Mouse (Mus musculus): ENCODE measurements around the gene Cables2. TPM values are rescaled to one million over a fixed set of nuclear protein-coding genes. Genes with fewer than 3 reads are reported as not detected.

Cables2 gene
- 19.8 and 20.8 TPM in 2 replicates for polyA plus RNA-seq (2015; fragmentation: Nextera tagmentation; extraction: Ambion mirVana)

GRCm38 (mm10) chr2:180273394-180274244, at the start of gene Cables2:
TSS of gene Cables2 (minus strand) at chr2:180273496.
- ATAC-seq (ENCODE audit: low FRiP score): peak; percentile 94
- Histone ChIP-seq H3K4me2 (peak within 1 kb of the TSS; percentile 75), H3K4me3 (peak within 1 kb of the TSS; percentile 87), H3K4me1 (replicated peaks) (peaks cover 43% of the 10 kb centered on the region), H3K9me3 (no peaks in the 10 kb centered on the region), H3K9ac (peak within 1 kb of the TSS; percentile 94), H3K27me3 (peaks cover 16% of the 10 kb centered on the region), H3K36me3 (peaks cover 22% of the 10 kb centered on the region), H3K27ac (peak within 1 kb of the TSS; percentile 81)
- WGBS: 8% methylated on average over 64 of the region's 68 CpGs

GRCm38 (mm10) chr2:180322674-180323355, 49.5 kb upstream of the Cables2 start:
- ATAC-seq (ENCODE audit: low FRiP score): no peak
- Histone ChIP-seq H3K4me2 (no peak overlapping the region), H3K9ac (no peak overlapping the region), H3K4me1 (replicated peaks) (peaks cover 4% of the 10 kb centered on the region), H3K36me3 (no peaks in the 10 kb centered on the region), H3K27me3 (no peaks in the 10 kb centered on the region), H3K4me3 (no peak overlapping the region), H3K9me3 (no peaks in the 10 kb centered on the region), H3K27ac (no peak overlapping the region)
- 37% methylated on average over 14 of the region's 14 CpGs for WGBS

DNA sequence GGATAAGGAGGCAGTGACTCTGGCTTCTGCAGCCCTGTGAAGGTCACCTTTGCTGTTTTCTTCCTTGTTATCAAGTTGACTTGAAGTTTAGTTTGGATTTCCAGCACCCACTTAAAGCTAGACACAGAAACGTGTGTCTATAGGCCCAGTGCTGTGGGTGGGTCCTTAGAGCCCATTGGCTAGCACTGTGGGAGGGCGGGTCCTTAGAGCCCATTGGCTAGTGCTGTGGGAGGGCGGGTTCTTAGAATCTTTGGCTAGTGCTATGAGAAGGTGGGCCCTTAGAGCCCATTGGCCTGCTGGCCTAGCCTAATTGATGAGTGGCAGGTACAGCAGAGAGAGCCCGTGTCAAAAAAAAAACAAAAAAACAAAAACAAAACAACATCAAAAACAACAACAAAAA, 46.9 kb upstream of the Cables2 start:
- 74% methylated on average over 4 of the region's 4 CpGs for WGBS
- Histone ChIP-seq H3K4me3 (no peak overlapping the region), H3K9ac (no peak overlapping the region), H3K36me3 (no peaks in the 10 kb centered on the region), H3K27ac (no peak overlapping the region), H3K4me2 (no peak overlapping the region), H3K27me3 (no peaks in the 10 kb centered on the region), H3K9me3 (no peaks in the 10 kb centered on the region), H3K4me1 (replicated peaks) (peaks cover 4% of the 10 kb centered on the region)
- no peak for ATAC-seq (ENCODE audit: low FRiP score)

DNA sequence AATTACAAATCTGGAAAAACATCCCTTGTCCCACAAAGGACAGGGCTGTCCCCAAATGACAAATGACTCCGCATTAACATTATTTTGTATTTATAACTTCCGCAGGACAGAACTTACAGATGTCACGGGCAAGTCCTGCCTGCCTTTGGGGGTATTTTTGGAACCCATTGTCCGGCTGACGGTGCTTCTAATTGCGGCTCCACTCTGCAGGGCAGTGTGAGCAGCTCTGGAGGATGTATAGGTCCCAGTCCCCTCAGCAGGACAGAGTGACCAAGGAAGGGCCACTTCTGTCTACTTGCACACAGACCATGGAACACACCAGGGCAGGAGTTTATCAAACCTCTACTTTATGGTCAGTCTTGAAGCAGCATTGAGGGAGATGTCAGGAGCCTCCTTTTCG, 44.3 kb upstream of the Cables2 start:
- H3K4me1 ChIP-seq (replicated peaks): peaks cover 1% of the 10 kb centered on the region
- ATAC-seq (ENCODE audit: low FRiP score): no peak
- H3K27ac ChIP-seq: no peak overlapping the region
- no peak overlapping the region for H3K4me2 ChIP-seq
- H3K36me3 ChIP-seq: no peaks in the 10 kb centered on the region
- no peak overlapping the region for H3K4me3 ChIP-seq
- H3K27me3 ChIP-seq: no peaks in the 10 kb centered on the region
- 79% methylated on average over 7 of the region's 7 CpGs for WGBS
- no peaks in the 10 kb centered on the region for H3K9me3 ChIP-seq
- no peak overlapping the region for H3K9ac ChIP-seq

GRCm38 (mm10) chr2:180314292-180314691, 41.0 kb upstream of the Cables2 start:
- H3K4me1 ChIP-seq (replicated peaks): no peaks in the 10 kb centered on the region
- no peak overlapping the region for H3K9ac ChIP-seq
- no peaks in the 10 kb centered on the region for H3K36me3 ChIP-seq
- no peak overlapping the region for H3K4me3 ChIP-seq
- no peak for ATAC-seq (ENCODE audit: low FRiP score)
- 76% methylated on average over 2 of the region's 2 CpGs for WGBS
- H3K27ac ChIP-seq: no peak overlapping the region
- no peaks in the 10 kb centered on the region for H3K9me3 ChIP-seq
- H3K27me3 ChIP-seq: no peaks in the 10 kb centered on the region
- H3K4me2 ChIP-seq: no peak overlapping the region

GRCm38 (mm10) chr2:180311147-180311546, 37.9 kb upstream of the Cables2 start:
- no peaks in the 10 kb centered on the region for H3K4me1 ChIP-seq (replicated peaks)
- no peak overlapping the region for H3K4me3 ChIP-seq
- H3K9ac ChIP-seq: no peak overlapping the region
- ATAC-seq (ENCODE audit: low FRiP score): no peak
- no peaks in the 10 kb centered on the region for H3K27me3 ChIP-seq
- H3K36me3 ChIP-seq: no peaks in the 10 kb centered on the region
- H3K4me2 ChIP-seq: no peak overlapping the region
- 82% methylated on average over 4 of the region's 4 CpGs for WGBS
- H3K9me3 ChIP-seq: no peaks in the 10 kb centered on the region
- no peak overlapping the region for H3K27ac ChIP-seq

DNA sequence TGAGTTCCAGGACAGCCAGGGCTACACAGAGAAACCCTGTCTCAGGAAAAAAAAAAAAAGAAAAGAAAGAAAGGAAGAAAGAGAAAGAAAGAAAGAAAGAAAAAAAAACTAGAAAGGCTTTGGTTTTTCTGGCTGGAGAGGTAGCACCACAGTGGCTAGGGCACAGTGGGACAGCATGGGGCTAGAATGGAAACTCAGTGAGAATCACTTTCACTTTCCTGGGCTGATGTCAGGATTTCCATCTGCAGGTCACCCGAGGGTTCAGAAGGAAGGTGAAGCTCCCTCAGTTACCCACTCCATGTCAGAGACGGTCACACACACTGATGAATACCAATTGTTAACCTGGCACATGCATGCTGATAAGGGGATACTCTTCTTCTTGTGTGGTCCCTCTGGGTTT, 34.4 kb upstream of the Cables2 start:
- no peaks in the 10 kb centered on the region for H3K4me1 ChIP-seq (replicated peaks)
- H3K9ac ChIP-seq: no peak overlapping the region
- H3K4me2 ChIP-seq: no peak overlapping the region
- no peaks in the 10 kb centered on the region for H3K9me3 ChIP-seq
- H3K27me3 ChIP-seq: no peaks in the 10 kb centered on the region
- no peaks in the 10 kb centered on the region for H3K36me3 ChIP-seq
- H3K27ac ChIP-seq: no peak overlapping the region
- no peak for ATAC-seq (ENCODE audit: low FRiP score)
- H3K4me3 ChIP-seq: no peak overlapping the region
- 61% methylated on average over 2 of the region's 2 CpGs for WGBS

DNA sequence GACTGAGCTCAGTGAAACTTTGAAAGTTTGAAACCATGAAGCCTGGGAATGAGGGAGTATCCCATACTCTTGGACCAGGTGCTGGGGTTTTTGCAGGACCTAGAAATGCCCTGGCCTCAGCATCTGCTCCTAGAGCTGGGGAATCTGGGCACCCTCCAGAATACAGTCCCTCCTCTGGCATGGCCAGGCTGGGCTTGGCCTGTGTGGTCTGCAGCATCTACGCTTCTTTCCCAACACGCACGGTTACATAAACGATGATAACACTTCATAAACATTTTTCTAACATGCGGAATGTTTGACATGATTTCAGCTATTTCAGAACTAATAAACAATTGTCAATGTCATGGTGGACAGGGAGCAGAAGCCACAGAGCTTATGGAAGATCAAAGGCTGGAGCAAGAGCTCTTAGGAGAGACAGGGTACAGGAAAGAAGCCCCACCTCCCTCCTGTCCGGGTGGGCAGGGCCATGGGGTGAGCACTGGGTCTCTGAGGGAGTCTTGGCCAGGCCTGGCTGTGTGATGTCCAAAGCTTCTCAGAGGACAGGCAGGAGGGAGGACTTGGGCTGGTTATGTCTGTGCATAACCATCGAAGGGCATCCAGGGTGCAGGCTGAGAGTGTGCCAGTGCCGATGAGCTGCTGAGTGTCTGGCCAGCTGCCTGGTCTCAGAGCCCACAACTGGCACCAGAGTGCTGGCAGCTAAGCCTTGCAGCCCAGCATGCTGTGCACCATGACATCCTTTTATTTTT, 33.3 kb upstream of the Cables2 start:
- no peaks in the 10 kb centered on the region for H3K27me3 ChIP-seq
- H3K4me3 ChIP-seq: no peak overlapping the region
- no peak overlapping the region for H3K4me2 ChIP-seq
- H3K4me1 ChIP-seq (replicated peaks): no peaks in the 10 kb centered on the region
- no peaks in the 10 kb centered on the region for H3K9me3 ChIP-seq
- no peaks in the 10 kb centered on the region for H3K36me3 ChIP-seq
- no peak overlapping the region for H3K27ac ChIP-seq
- ATAC-seq (ENCODE audit: low FRiP score): no peak
- WGBS: 87% methylated on average over 8 of the region's 8 CpGs
- no peak overlapping the region for H3K9ac ChIP-seq

- no peak for ATAC-seq (ENCODE audit: low FRiP score)
- 77% methylated on average over 2 of the region's 2 CpGs for WGBS
- no peaks in the 10 kb centered on the region for H3K4me1 ChIP-seq (replicated peaks)
These were observed 32.7 kb upstream of the Cables2 start for GRCm38 (mm10) chr2:180306009-180306408.

GRCm38 (mm10) chr2:180305490-180305889, 32.2 kb upstream of the Cables2 start:
- ATAC-seq (ENCODE audit: low FRiP score): no peak
- 92% methylated on average over 3 of the region's 3 CpGs for WGBS
- no peak overlapping the region for H3K9ac ChIP-seq

More at GRCm38 (mm10) chr2:180306009-180306408, 32.7 kb upstream of the Cables2 start:
- Histone ChIP-seq H3K4me2 (no peak overlapping the region), H3K4me3 (no peak overlapping the region), H3K9ac (no peak overlapping the region), H3K27me3 (no peaks in the 10 kb centered on the region), H3K36me3 (no peaks in the 10 kb centered on the region), H3K27ac (no peak overlapping the region), H3K9me3 (no peaks in the 10 kb centered on the region)

GRCm38 (mm10) chr2:180304554-180304953, 31.3 kb upstream of the Cables2 start:
- no peak for ATAC-seq (ENCODE audit: low FRiP score)
- 58% methylated on average over 4 of the region's 4 CpGs for WGBS
- Histone ChIP-seq H3K9me3 (no peaks in the 10 kb centered on the region), H3K4me3 (no peak overlapping the region), H3K27ac (no peak overlapping the region), H3K9ac (no peak overlapping the region), H3K4me2 (no peak overlapping the region), H3K36me3 (no peaks in the 10 kb centered on the region), H3K27me3 (no peaks in the 10 kb centered on the region), H3K4me1 (replicated peaks) (no peaks in the 10 kb centered on the region)

More at GRCm38 (mm10) chr2:180305490-180305889, 32.2 kb upstream of the Cables2 start:
- Histone ChIP-seq H3K36me3 (no peaks in the 10 kb centered on the region), H3K4me1 (replicated peaks) (no peaks in the 10 kb centered on the region), H3K4me3 (no peak overlapping the region), H3K9me3 (no peaks in the 10 kb centered on the region), H3K4me2 (no peak overlapping the region), H3K27ac (no peak overlapping the region), H3K27me3 (no peaks in the 10 kb centered on the region)

GRCm38 (mm10) chr2:180303468-180303867, 30.2 kb upstream of the Cables2 start:
- no peaks in the 10 kb centered on the region for H3K27me3 ChIP-seq
- no peak for ATAC-seq (ENCODE audit: low FRiP score)
- no peaks in the 10 kb centered on the region for H3K9me3 ChIP-seq
- no peak overlapping the region for H3K4me2 ChIP-seq
- 95% methylated on average over 12 of the region's 12 CpGs for WGBS
- H3K4me3 ChIP-seq: no peak overlapping the region
- no peaks in the 10 kb centered on the region for H3K36me3 ChIP-seq
- no peaks in the 10 kb centered on the region for H3K4me1 ChIP-seq (replicated peaks)
- no peak overlapping the region for H3K9ac ChIP-seq
- no peak overlapping the region for H3K27ac ChIP-seq

All from hindbrain, embryonic 13.5 days (tissue).